Mouse (Mus musculus): ENCODE results near the gene Piwil4.

DNA sequence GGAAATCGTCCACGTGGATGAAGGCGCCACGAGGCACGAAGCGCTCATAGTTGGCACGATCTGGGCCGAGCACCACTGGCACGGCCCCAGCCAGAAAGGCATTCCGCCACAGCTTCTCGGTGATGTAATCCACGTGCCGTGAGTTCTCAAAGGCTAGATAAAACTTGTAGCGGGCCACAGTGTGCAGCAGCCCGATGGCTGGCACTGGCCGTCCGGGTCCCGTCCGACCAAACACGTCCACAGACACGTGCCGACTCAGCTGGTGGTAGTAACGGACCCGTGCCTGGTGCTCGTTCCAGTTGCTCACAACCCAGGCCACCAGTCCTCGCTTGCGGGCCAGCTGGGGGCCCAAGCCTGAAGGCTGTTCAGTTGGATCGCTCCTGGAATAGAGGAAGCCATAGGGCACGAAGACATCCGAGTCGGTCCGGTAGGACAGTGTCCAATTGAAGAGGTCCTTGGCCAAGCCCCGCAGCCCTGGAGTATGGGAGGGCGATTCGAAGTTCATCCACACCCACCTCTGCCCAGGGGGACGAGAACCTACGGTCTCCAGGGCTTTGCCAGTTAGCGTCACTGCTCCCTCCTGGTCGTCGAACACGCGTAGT is 10.5 kb upstream of the Piwil4 start:
- no peak for TF ChIP-seq CTCF (IDR thresholded peaks at IDR 0.05; ENCODE audit: insufficient read depth, low read depth, low read length)
- no peak for TF ChIP-seq POLR2A (IDR thresholded peaks at IDR 0.05; ENCODE audit: insufficient read depth, low read depth, low read length)

Data from olfactory bulb, adult 2 months (tissue).